Mouse (Mus musculus) ES-E14 (cell line): Measurements from ENCODE around the gene Ext2.

Experiments used
- CHD2 ChIP-seq: IDR thresholded peaks from 2 replicates; pipeline ENCODE4 v1.6.1; 2014; ENCODE audit warnings: mild to moderate bottlenecking, low read depth, low read length, inconsistent platforms
- MAFK ChIP-seq: IDR thresholded peaks from 2 replicates; pipeline ENCODE4 v1.6.1; 2014; ENCODE audit warnings: mild to moderate bottlenecking, low read depth, low read length, inconsistent platforms; ENCODE audit not compliant: insufficient read depth
- ZC3H11A ChIP-seq: IDR thresholded peaks from 2 replicates; pipeline ENCODE4 v1.6.1; 2012; ENCODE audit warnings: low read depth, mild to moderate bottlenecking, inconsistent platforms, low read length, borderline replicate concordance
- ZNF384 ChIP-seq: IDR thresholded peaks from 2 replicates; pipeline ENCODE4 v1.6.1; 2012; ENCODE audit warnings: low read depth, low read length, inconsistent platforms

DNA sequence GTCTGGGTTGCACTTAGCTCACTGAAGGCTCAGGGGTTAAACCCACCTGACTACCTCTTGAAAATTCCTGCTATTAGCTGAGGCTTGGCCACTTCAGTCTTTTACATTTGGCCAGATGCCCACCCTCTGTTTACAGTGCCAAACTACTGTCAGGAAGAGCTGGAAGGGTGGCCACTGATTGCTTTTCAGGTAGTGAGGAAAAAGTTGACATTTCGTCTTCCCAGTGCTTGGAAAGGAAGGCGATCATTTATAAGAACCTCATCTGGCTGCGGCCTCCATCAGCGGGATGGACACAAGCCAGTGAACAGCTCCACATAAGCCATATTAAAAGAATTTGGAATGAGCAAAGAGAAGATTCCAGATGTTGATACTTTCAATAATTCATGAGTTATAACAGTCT, 72.7 kb downstream of the Ext2 start:
- TF ChIP-seq MAFK (no peak), ZNF384 (no peak), ZC3H11A (no peak), CHD2 (no peak)
